ENCODE assay signal across 9 mouse cellular contexts in the genomic region with DNA sequence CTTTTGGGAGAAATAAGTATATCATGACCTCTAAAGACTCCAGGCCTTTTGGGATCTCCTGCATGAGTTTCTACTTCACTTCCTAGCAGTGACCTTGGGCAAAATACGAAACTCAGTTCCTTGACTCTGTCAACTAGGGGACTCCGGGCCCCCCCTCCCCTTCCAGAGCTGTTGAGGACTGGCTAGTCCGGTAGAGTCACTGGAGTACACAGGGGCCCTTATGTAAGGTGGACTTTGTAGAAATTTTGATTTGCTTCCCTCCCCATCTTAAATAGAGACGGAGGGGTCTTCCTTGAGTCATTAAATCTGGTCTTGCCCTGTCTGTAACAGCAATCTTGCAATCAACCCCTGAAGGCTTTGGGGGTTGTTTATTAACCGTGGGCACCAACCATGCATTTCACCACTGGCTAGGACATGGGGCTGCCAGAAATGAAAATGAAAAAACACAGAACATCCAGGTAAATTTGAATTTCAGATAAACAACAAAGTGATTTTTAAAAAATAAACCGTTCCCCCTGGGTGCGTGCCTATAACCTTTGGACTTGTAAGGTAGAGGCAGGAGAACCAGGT. TPM values are rescaled to one million over a fixed set of nuclear protein-coding genes. Genes with fewer than 3 reads are reported as not detected.
DNase-seq lines count a peak whose midpoint lies in the region; ATAC-seq and TF ChIP-seq lines count a peak whose summit lies in the region.
"Had no signal": no experiment of that assay in that cellular context is flagged by ENCODE, and none has a peak within 500 bp of the region (broad histone marks: within the 10 kb centered on the region; RNA-seq: fewer than 3 reads in every experiment).

No protein-coding gene starts in this region.

- TF ChIP-seq POLR2A in olfactory bulb, adult 2 months (IDR thresholded peaks at IDR 0.05; ENCODE audit: insufficient read depth, low read depth, low read length): no peak

- peak overlapping the region; percentile 96; the same call in 1 of the 2 replicates for H3K9ac ChIP-seq in lung, embryonic 14.5 days
- H3K9ac ChIP-seq in forebrain, postnatal 0 days: peak overlapping the region; percentile 94
- H3K9ac ChIP-seq in limb, embryonic 11.5 days (ENCODE audit: low read length): peak overlapping the region; percentile 98; the same call in 1 of the 2 replicates

- H3K4me3 ChIP-seq in lung, embryonic 14.5 days (ENCODE audit: low read depth, low read length): peak overlapping the region; percentile 93
- H3K4me3 ChIP-seq in forebrain, postnatal 0 days (ENCODE audit: low read depth, low read length): peak overlapping the region; percentile 97
- peak overlapping the region; percentile 83 for H3K4me3 ChIP-seq in limb, embryonic 11.5 days (ENCODE audit: low read depth, low read length)
- peak overlapping the region; percentile 65 for H3K4me3 ChIP-seq in olfactory bulb, adult 2 months (ENCODE audit: insufficient read depth, low read depth, low read length)

- ATAC-seq in lung, embryonic 14.5 days (ENCODE audit: insufficient read depth): no peak
- no peak for ATAC-seq in forebrain, postnatal 0 days
- ATAC-seq in limb, embryonic 11.5 days (ENCODE audit: insufficient number of reproducible peaks, low FRiP score, low TSS enrichment, low read depth): no peak
- no peak for ATAC-seq in frontal cortex, adult (ENCODE audit: low TSS enrichment)
- no peak for ATAC-seq in inflammation-experienced regulatory T-cells, adult 6 months

- TF ChIP-seq CTCF in lung, embryonic 14.5 days (IDR thresholded peaks at IDR 0.05; ENCODE audit: low read depth): no peak
- no peak for TF ChIP-seq CTCF in forebrain, postnatal 0 days (IDR thresholded peaks at IDR 0.05; ENCODE audit: low read depth)
- TF ChIP-seq CTCF in olfactory bulb, adult 2 months (IDR thresholded peaks at IDR 0.05; ENCODE audit: insufficient read depth, low read depth, low read length): no peak

- H3K4me2 ChIP-seq in lung, embryonic 14.5 days: peak overlapping the region; percentile 89
- H3K4me2 ChIP-seq in forebrain, postnatal 0 days (ENCODE audit: low read depth): peak overlapping the region; percentile 67
- peak overlapping the region; percentile 92 for H3K4me2 ChIP-seq in limb, embryonic 11.5 days (ENCODE audit: low read depth, severe bottlenecking)

- H3K4me1 ChIP-seq in lung, embryonic 14.5 days (ENCODE audit: insufficient read depth): peaks cover 15% of the 10 kb centered on the region
- H3K4me1 ChIP-seq in forebrain, postnatal 0 days (ENCODE audit: insufficient read depth): peaks cover 20% of the 10 kb centered on the region
- H3K4me1 ChIP-seq in limb, embryonic 11.5 days (ENCODE audit: control insufficient read depth, insufficient read depth, low read length): peaks cover 15% of the 10 kb centered on the region
- H3K4me1 ChIP-seq in olfactory bulb, adult 2 months (ENCODE audit: control insufficient read depth, insufficient read depth, low read length): peaks cover 28% of the 10 kb centered on the region

- H3K9me3 ChIP-seq in lung, embryonic 14.5 days (ENCODE audit: low read depth, low read length): no peaks in the 10 kb centered on the region
- H3K9me3 ChIP-seq in forebrain, postnatal 0 days (ENCODE audit: low read length): no peaks in the 10 kb centered on the region
- H3K9me3 ChIP-seq in limb, embryonic 11.5 days (ENCODE audit: control insufficient read depth, low read length): no peaks in the 10 kb centered on the region

- H3K27ac ChIP-seq in lung, embryonic 14.5 days (ENCODE audit: low read depth): peak overlapping the region; percentile 99; the same call in 1 of the 2 replicates
- H3K27ac ChIP-seq in forebrain, postnatal 0 days (ENCODE audit: low read depth, low read length): peak overlapping the region; percentile 99
- H3K27ac ChIP-seq in limb, embryonic 11.5 days (replicated peaks; ENCODE audit: low read depth, low read length): peak overlapping the region; percentile 99; the same call in 1 of the 2 replicates
- H3K27ac ChIP-seq in olfactory bulb, adult 2 months (ENCODE audit: insufficient read depth, low read depth, low read length): no peak overlapping the region
- H3K27ac ChIP-seq: macrophage had no signal

- no peak for DNase-seq in lung, embryonic 14.5 days
- DNase-seq in lung, postnatal 4 days: no peak
- no peak for DNase-seq in forebrain, postnatal 0 days
- no peak for DNase-seq in limb, embryonic 11.5 days (ENCODE audit: low spot score)
- no peak for DNase-seq in cerebellum, adult 11 months

- H3K36me3 ChIP-seq in lung, embryonic 14.5 days (ENCODE audit: insufficient read depth): 0 out of 2 replicates have a peak, but pooled peaks cover 4% of the 10 kb centered on the region
- H3K36me3 ChIP-seq in forebrain, postnatal 0 days (ENCODE audit: insufficient read depth): 0 out of 2 replicates have a peak, but pooled peaks cover 4% of the 10 kb centered on the region
- no peaks in the 10 kb centered on the region for H3K36me3 ChIP-seq in limb, embryonic 11.5 days (ENCODE audit: control insufficient read depth, insufficient read depth, low read length)

- 55% methylated on average over 7 of the region's 7 CpGs for WGBS in lung, embryonic 14.5 days
- 56% methylated on average over 7 of the region's 7 CpGs for WGBS in forebrain, postnatal 0 days
- WGBS in limb, embryonic 11.5 days: 69% methylated on average over 7 of the region's 7 CpGs
- 61% methylated on average over 7 of the region's 7 CpGs for WGBS in olfactory bulb, adult 2 months

- no peaks in the 10 kb centered on the region for H3K27me3 ChIP-seq in lung, embryonic 14.5 days (ENCODE audit: insufficient read depth, low read length)
- no peaks in the 10 kb centered on the region for H3K27me3 ChIP-seq in forebrain, postnatal 0 days (ENCODE audit: insufficient read depth, low read length)
- H3K27me3 ChIP-seq in limb, embryonic 11.5 days (ENCODE audit: control insufficient read depth, insufficient read depth, low read length): no peaks in the 10 kb centered on the region

RNA-seq across cellular contexts. Expression of gene Bcl7a, which starts 3.2 kb away (rescaled TPM):
- polyA plus RNA-seq in lung, embryonic 14.5 days (2014; fragmentation: Nextera tagmentation; extraction: Ambion mirVana): 24.9 and 25.0 TPM in 2 replicates
- total RNA-seq in forebrain, postnatal 0 days (2014; rRNA removed): 47.9 and 56.0 TPM in 2 replicates
- 37.2 and 38.3 TPM in 2 replicates for polyA plus RNA-seq in forebrain, postnatal 0 days (2015; fragmentation: Nextera tagmentation; extraction: Ambion mirVana)
- 44.4 and 45.2 TPM in 2 replicates for polyA plus RNA-seq in limb, embryonic 11.5 days (2014; fragmentation: Nextera tagmentation; extraction: Ambion mirVana)
- not detected in 2 replicates for polyA plus RNA-seq in olfactory bulb, adult 2 months (2012; ENCODE audit: insufficient read depth, insufficient read length, low replicate concordance, missing spikeins)
- polyA plus RNA-seq in inflammation-experienced regulatory T-cells, adult 6 months (2017; shearing (Covaris generic)): 10 to 100 TPM in 1 of 3 experiments, 1 to 10 TPM in 2; 3.4 to 13.1 (median 6.7) TPM

RNA-seq across cellular contexts. Expression of gene Mlxip, which starts 47.8 kb away (rescaled TPM):
- 27.3 and 27.7 TPM in 2 replicates for polyA plus RNA-seq in lung, embryonic 14.5 days (2014; fragmentation: Nextera tagmentation; extraction: Ambion mirVana)
- total RNA-seq in forebrain, postnatal 0 days (2014; rRNA removed): 14.2 and 17.4 TPM in 2 replicates
- 8.4 and 13.3 TPM in 2 replicates for polyA plus RNA-seq in forebrain, postnatal 0 days (2015; fragmentation: Nextera tagmentation; extraction: Ambion mirVana)
- 19.3 and 21.7 TPM in 2 replicates for polyA plus RNA-seq in limb, embryonic 11.5 days (2014; fragmentation: Nextera tagmentation; extraction: Ambion mirVana)
- polyA plus RNA-seq in olfactory bulb, adult 2 months (2012; ENCODE audit: insufficient read depth, insufficient read length, low replicate concordance, missing spikeins): not detected in 2 replicates
- polyA plus RNA-seq in inflammation-experienced regulatory T-cells, adult 6 months (2017; shearing (Covaris generic)): 10 to 100 TPM; 11.3 to 26.3 (median 18.1) TPM
